Mouse (Mus musculus) stomach, embryonic 15.5 days (tissue): ENCODE data around the gene 1700025G04Rik. TPM values are rescaled to one million over a fixed set of nuclear protein-coding genes. Genes with fewer than 3 reads are reported as not detected.

ENCODE experiments used
- ATAC-seq: fragments of 200-750 bp; cut with Nextera tagmentation; 2 replicates; pipeline ENCODE4 v1.8.0; 2017; ENCODE audit warnings: low read depth, moderate number of reproducible peaks, moderate TSS enrichment; ENCODE audit not compliant: insufficient read depth, low FRiP score
- H3K27ac ChIP-seq: fragments of 300-500 bp; sonication (generic); 2 replicates; pipeline ENCODE4 v1.5.1; 2015; ENCODE audit warnings: mild to moderate bottlenecking, inconsistent platforms
- H3K27me3 ChIP-seq: fragments of 300-500 bp; sonication (generic); replicated peaks from 2 replicates; pipeline ENCODE4 v1.6.1; 2015; ENCODE audit warnings: inconsistent platforms
- H3K36me3 ChIP-seq: fragments of 300-500 bp; sonication (generic); 2 replicates; pipeline ENCODE4 v1.6.1; 2015; ENCODE audit warnings: inconsistent platforms
- H3K4me1 ChIP-seq: fragments of 300-500 bp; sonication (generic); 2 replicates; pipeline ENCODE4 v1.6.1; 2015; ENCODE audit warnings: inconsistent platforms
- H3K4me2 ChIP-seq: fragments of 300-500 bp; sonication (generic); 2 replicates; pipeline ENCODE4 v1.6.1; 2015; ENCODE audit warnings: mild to moderate bottlenecking, inconsistent platforms
- H3K4me3 ChIP-seq: fragments of 300-500 bp; sonication (generic); replicated peaks from 2 replicates; pipeline ENCODE4 v1.5.1; 2015; ENCODE audit warnings: inconsistent platforms
- H3K9ac ChIP-seq: fragments of 300-500 bp; sonication (generic); 2 replicates; pipeline ENCODE4 v1.6.1; 2015; ENCODE audit warnings: inconsistent platforms
- H3K9me3 ChIP-seq: fragments of 300-500 bp; sonication (generic); 2 replicates; pipeline ENCODE4 v1.6.1; 2016; ENCODE audit warnings: inconsistent platforms
- WGBS: fragments of 180-500 bp; shearing (Covaris S2); methylation state at CpG from one replicate; pipeline ENCODE4 v1.1.7; 2015; 5-methylcytosine and 5-hydroxymethylcytosine counted together
- polyA plus RNA-seq: library from polyadenylated mRNA; unstranded; fragments of >200 nt; fragmentation: Nextera tagmentation; extraction: Ambion mirVana; gene quantifications from 2 replicates; pipeline ENCODE4 v1.2.1, GENCODE M21; 2015

1700025G04Rik gene
- polyA plus RNA-seq, 1 experiment from 2014 or later, result 35.2 TPM

DNA sequence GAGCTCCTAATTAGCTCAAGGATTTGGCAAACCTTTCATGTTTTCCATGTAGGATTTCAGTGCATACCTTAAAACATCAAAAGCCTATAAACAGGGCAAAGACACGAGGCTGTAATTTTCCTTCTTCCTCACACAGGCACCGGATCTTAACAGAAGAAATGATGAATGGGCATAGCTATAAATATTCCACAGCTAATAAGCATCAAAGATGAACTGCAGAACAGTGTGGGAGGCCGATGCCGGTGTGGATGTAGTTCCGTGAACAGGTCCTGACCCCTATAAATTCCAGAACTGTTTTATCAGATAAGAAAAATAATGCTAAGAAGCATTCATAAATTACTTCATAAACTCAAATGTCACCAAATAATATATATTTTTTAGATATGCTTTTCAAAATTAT lies 42.5 kb downstream of the 1700025G04Rik start:
- Histone ChIP-seq H3K27ac (no peak overlapping the region), H3K4me1 (no peaks in the 10 kb centered on the region; the same call in 1 of the 2 replicates), H3K9me3 (no peaks in the 10 kb centered on the region), H3K27me3 (no peaks in the 10 kb centered on the region), H3K4me3 (no peak overlapping the region), H3K4me2 (no peak overlapping the region), H3K9ac (no peak overlapping the region), H3K36me3 (no peaks in the 10 kb centered on the region)
- 34% methylated on average over 5 of the region's 5 CpGs for WGBS
- no peak for ATAC-seq

DNA sequence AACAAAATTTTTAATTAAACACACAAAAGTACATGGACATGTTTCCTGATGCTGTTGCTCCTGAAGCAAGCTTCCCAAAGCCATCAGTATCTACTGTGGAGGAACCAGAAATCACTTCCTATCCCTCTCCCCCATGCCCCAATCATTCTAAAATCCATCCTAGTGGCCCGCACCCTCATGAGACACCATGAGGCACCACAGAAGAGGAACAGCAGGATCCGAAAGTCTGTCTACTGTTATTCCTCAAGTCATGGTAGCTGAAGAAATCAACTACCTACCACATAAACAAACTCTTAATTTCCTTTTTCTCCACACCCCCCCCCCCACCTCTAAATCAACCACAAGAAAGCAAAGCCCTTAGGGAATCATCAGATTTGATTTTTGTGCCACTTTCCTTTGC lies 46.5 kb downstream of the 1700025G04Rik start:
- no peak overlapping the region for H3K4me2 ChIP-seq
- H3K9ac ChIP-seq, result no peak overlapping the region
- no peaks in the 10 kb centered on the region for H3K9me3 ChIP-seq
- no peak for ATAC-seq
- H3K27me3 ChIP-seq, result no peaks in the 10 kb centered on the region
- no peaks in the 10 kb centered on the region for H3K36me3 ChIP-seq
- H3K27ac ChIP-seq, result no peak overlapping the region
- 96% methylated on average over 2 of the region's 2 CpGs for WGBS
- H3K4me3 ChIP-seq, result no peak overlapping the region
- H3K4me1 ChIP-seq, result peaks cover 10% of the 10 kb centered on the region; the same call in 1 of the 2 replicates

DNA sequence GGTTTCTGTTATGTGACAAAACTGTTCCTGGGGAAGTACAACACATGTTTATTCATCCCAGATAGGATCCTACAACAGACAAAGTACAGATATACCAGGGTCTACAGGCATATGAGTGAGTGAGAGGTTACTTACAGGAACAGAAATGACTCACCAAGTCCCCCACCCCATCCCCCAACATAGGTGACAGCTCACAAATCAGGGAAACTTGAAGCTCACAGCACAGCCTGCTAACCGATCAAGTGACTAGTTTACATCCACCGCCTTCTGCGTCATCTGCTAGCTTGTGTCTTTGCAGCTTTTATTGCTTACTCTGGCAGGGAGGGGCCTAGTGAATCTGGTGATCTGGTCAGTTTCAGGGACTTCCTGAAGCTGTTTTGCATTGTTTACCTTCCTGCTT lies 47.5 kb downstream of the 1700025G04Rik start:
- Histone ChIP-seq H3K27me3 (no peaks in the 10 kb centered on the region), H3K4me1 (peaks cover 15% of the 10 kb centered on the region; the same call in 1 of the 2 replicates), H3K9me3 (no peaks in the 10 kb centered on the region), H3K36me3 (no peaks in the 10 kb centered on the region), H3K9ac (no peak overlapping the region), H3K27ac (no peak overlapping the region), H3K4me3 (no peak overlapping the region), H3K4me2 (no peak overlapping the region)
- WGBS, result 60% methylated on average over 3 of the region's 3 CpGs
- no peak for ATAC-seq

DNA sequence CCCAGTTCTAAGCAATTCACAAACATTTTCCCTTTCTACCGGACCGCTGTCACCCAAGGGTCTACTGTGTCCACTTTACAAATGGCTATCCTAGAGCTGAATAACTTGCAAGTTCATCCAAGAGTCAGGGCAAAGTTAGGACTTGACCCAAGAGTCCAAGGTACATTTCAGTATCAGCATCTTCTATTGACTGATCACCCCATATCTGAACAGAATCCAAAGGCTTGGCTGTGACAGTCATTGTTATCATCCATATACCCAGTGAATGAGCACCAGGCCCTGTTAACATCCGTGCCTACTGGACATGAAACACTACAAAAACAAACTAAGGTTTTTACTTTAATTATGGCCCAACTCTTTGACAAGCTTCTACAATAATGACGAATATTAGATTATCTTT lies 48.9 kb downstream of the 1700025G04Rik start:
- Histone ChIP-seq H3K36me3 (no peaks in the 10 kb centered on the region), H3K27ac (no peak overlapping the region), H3K4me2 (no peak overlapping the region), H3K4me3 (no peak overlapping the region), H3K9me3 (no peaks in the 10 kb centered on the region), H3K4me1 (peaks cover 15% of the 10 kb centered on the region; the same call in 1 of the 2 replicates), H3K27me3 (no peaks in the 10 kb centered on the region), H3K9ac (no peak overlapping the region)
- WGBS, result 74% methylated on average over 4 of the region's 4 CpGs
- ATAC-seq, result no peak; the same call in 1 of the 2 replicates

DNA sequence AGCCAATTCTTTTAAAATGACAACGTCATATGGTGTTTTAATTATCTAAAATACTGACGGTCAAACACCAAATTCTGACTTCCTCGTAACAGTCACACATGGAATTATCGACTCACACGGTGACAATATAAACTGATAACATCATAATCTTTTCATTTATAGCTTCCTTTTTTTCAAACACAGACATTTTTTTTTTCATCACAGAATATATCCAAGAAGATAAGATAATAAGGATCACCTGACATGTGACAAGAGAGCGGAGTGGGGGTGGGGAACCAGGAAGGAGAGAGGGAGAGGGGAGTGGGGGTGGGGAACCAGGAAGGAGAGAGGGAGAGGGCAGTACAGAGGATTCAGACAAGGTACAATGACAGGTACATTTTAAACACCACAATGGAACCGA lies 49.9 kb downstream of the 1700025G04Rik start:
- Histone ChIP-seq H3K9me3 (no peaks in the 10 kb centered on the region), H3K4me3 (no peak overlapping the region), H3K4me2 (no peak overlapping the region), H3K27me3 (no peaks in the 10 kb centered on the region), H3K27ac (peak overlapping the region; percentile 32; the same call in 1 of the 2 replicates), H3K4me1 (peaks cover 15% of the 10 kb centered on the region; the same call in 1 of the 2 replicates), H3K9ac (no peak overlapping the region), H3K36me3 (no peaks in the 10 kb centered on the region)
- ATAC-seq, result no peak
- WGBS, result 60% methylated on average over 7 of the region's 7 CpGs

DNA sequence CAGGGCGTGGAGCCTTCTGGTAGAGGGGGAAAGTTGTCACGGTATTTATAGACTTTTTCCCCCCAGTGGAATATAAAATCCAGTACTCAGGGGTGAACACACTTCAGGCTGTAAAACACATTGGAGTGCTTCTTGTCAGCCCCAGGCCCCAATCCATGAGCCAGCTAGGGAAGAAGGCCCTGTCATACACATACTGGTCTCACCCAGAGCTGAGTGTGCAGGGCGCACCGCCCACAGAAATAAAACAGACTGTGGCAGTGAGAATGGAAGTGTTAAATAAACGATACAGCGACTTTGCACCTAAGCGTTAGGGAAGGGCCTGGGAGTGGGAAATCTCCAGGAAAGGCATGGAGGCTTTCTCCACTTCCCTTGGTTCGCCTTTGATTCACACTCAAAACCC lies 50.3 kb downstream of the 1700025G04Rik start:
- WGBS, result 61% methylated on average over 8 of the region's 8 CpGs
- ATAC-seq, result 0 out of 2 replicates have a peak, but pooled peaks have one; percentile 43
- no peak overlapping the region for H3K9ac ChIP-seq

DNA sequence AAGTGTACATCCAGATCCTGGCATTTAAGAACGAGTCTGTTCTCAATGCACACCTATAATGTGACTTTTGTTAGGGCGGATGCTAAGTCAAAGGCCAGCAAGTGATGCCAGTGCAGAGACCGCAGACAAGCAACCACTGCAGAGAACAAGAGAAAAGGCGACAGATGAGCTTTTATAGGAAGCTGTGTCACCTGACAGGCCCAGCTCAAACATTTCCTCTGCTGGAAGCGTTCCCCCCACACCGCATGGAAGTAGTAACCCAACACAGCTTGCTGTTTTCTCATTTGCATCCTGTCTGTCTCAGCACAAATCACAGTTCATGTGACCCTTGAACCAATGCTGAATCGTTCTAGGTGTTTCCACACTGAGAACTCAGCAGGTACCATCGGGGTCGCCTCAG lies 51.8 kb downstream of the 1700025G04Rik start:
- no peaks in the 10 kb centered on the region for H3K36me3 ChIP-seq
- WGBS, result 69% methylated on average over 9 of the region's 9 CpGs
- no peaks in the 10 kb centered on the region for H3K9me3 ChIP-seq
- peaks cover 15% of the 10 kb centered on the region; the same call in 1 of the 2 replicates for H3K4me1 ChIP-seq
- no peak for ATAC-seq
- H3K27ac ChIP-seq, result no peak overlapping the region
- H3K4me3 ChIP-seq, result no peak overlapping the region
- no peaks in the 10 kb centered on the region for H3K27me3 ChIP-seq
- H3K4me2 ChIP-seq, result no peak overlapping the region
- no peak overlapping the region for H3K9ac ChIP-seq

More for the DNA sequence above, 50.3 kb downstream of the 1700025G04Rik start:
- Histone ChIP-seq H3K4me2 (no peak overlapping the region), H3K36me3 (no peaks in the 10 kb centered on the region), H3K4me1 (peaks cover 15% of the 10 kb centered on the region; the same call in 1 of the 2 replicates), H3K27me3 (no peaks in the 10 kb centered on the region), H3K27ac (peak overlapping the region; percentile 32), H3K4me3 (no peak overlapping the region), H3K9me3 (no peaks in the 10 kb centered on the region)

DNA sequence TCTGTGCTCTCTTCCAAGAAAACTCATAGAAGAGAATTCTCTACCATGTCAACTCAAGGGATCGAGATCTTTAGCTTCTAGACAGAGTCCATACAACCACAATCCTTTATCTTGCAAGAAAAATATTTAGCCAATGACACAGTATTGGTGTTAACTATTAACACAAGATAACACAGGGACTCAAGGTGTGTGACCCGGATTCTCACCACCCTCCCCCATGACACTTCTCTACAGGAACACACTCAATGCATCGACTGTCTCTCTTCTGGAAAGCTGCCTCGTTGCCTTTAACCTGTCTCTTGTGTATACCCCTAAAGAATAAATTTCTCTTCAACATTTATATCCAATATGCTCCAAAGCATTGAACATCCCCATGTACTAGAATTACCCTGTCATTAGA lies 52.3 kb downstream of the 1700025G04Rik start:
- peak; percentile 62; the same call in 1 of the 2 replicates for ATAC-seq
- Histone ChIP-seq H3K4me1 (peaks cover 15% of the 10 kb centered on the region; the same call in 1 of the 2 replicates), H3K9me3 (no peaks in the 10 kb centered on the region), H3K4me3 (no peak overlapping the region), H3K9ac (no peak overlapping the region), H3K27ac (no peak overlapping the region), H3K4me2 (no peak overlapping the region), H3K27me3 (no peaks in the 10 kb centered on the region), H3K36me3 (no peaks in the 10 kb centered on the region)
- WGBS, result 47% methylated on average over 4 of the region's 4 CpGs

DNA sequence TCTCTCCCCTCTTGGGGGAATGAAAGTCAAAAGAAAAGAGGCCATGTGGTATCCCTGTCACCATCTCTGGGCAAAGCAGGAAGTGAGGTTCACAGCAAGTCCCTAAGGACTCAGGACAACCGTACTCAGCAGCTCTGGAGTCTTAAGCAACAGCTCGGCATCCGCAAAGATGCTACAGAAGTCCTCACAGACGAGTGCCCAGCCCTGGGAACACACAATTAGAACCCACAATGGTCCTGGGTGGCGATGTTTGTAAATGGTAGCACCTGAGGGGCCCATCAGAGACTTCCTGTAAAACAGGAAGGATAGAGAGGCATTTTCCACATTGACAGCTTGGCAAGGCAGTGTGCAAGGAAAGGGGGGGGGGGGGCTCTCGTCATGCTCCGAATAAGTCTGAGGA lies 55.2 kb downstream of the 1700025G04Rik start:
- no peaks in the 10 kb centered on the region for H3K9me3 ChIP-seq
- H3K4me1 ChIP-seq, result peaks cover 13% of the 10 kb centered on the region; the same call in 1 of the 2 replicates
- no peaks in the 10 kb centered on the region for H3K36me3 ChIP-seq
- H3K27me3 ChIP-seq, result no peaks in the 10 kb centered on the region
- H3K27ac ChIP-seq, result no peak overlapping the region
- no peak overlapping the region for H3K9ac ChIP-seq
- no peak overlapping the region for H3K4me3 ChIP-seq
- H3K4me2 ChIP-seq, result no peak overlapping the region
- 59% methylated on average over 7 of the region's 7 CpGs for WGBS
- no peak for ATAC-seq

DNA sequence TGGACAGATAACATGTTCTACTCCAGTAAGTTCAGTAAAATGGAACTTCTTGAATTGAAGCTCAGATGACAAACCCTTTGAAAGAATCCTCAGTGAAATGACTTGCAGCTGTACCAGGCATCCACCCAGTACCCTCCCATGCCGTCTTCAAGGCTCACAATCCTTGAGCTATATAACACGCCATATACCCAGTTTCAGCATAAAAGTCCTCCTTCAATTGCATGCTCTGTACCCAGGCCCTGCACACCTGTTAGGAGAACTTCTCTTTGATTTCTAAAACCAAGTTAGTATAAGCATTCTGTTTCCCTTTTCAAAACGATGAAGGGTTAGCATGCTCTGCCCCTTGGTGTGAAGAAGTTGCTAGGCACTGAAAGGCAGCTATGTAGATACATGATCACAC lies 56.2 kb downstream of the 1700025G04Rik start:
- 0 out of 2 replicates have a peak, but pooled peaks cover 8% of the 10 kb centered on the region for H3K4me1 ChIP-seq
- WGBS, result 70% methylated on average over 3 of the region's 3 CpGs
- H3K4me3 ChIP-seq, result no peak overlapping the region
- no peak overlapping the region for H3K9ac ChIP-seq
- no peak overlapping the region for H3K4me2 ChIP-seq
- no peak for ATAC-seq
- H3K27ac ChIP-seq, result no peak overlapping the region
- no peaks in the 10 kb centered on the region for H3K27me3 ChIP-seq
- H3K36me3 ChIP-seq, result no peaks in the 10 kb centered on the region
- no peaks in the 10 kb centered on the region for H3K9me3 ChIP-seq

DNA sequence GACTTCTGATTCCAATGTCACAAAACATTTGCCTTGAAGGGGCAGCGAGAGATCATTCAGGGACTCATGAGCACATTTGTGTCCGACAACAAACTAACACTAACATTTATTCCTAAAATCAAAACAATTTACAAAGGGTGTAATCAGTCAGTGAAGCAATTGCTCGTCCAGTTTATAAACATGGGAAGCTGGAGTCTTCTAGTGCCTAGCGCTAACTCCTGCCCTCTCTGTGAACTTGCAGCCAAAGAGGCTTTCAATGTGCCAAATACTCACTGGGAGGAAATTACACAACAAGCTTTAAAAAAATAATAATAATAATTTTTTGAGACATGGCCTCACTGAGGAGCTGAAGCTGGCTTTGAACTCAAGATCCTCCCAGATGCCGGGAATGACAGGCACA lies 57.8 kb downstream of the 1700025G04Rik start:
- no peak overlapping the region for H3K4me3 ChIP-seq
- H3K9me3 ChIP-seq, result no peaks in the 10 kb centered on the region
- ATAC-seq, result no peak
- H3K27ac ChIP-seq, result no peak overlapping the region
- no peaks in the 10 kb centered on the region for H3K36me3 ChIP-seq
- H3K4me1 ChIP-seq, result no peaks in the 10 kb centered on the region
- no peak overlapping the region for H3K4me2 ChIP-seq
- H3K27me3 ChIP-seq, result no peaks in the 10 kb centered on the region
- no peak overlapping the region for H3K9ac ChIP-seq
- 60% methylated on average over 5 of the region's 5 CpGs for WGBS

DNA sequence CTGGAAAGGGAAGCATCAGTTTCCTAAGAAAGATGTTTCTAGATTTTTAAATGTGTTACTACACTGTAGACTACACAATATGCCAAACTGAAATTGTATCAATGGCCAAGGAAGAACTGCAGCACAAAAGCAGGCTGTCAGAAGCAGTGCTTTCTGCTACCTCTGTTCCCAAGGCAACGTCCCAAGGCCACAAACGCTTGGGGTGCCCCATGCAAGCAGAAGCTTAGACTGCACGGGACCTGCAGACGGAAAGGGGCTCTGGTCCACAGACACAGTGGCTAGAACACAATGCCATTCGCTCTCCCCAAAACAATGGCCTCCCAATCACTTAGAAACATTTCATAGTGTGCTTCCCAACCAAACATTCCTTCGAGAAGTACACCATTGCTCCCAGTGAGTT lies 59.4 kb downstream of the 1700025G04Rik start:
- no peak overlapping the region for H3K27ac ChIP-seq
- H3K4me1 ChIP-seq, result no peaks in the 10 kb centered on the region
- H3K4me3 ChIP-seq, result no peak overlapping the region
- H3K4me2 ChIP-seq, result no peak overlapping the region
- H3K9ac ChIP-seq, result no peak overlapping the region
- WGBS, result 69% methylated on average over 6 of the region's 6 CpGs
- H3K36me3 ChIP-seq, result no peaks in the 10 kb centered on the region
- no peaks in the 10 kb centered on the region for H3K27me3 ChIP-seq
- H3K9me3 ChIP-seq, result no peaks in the 10 kb centered on the region
- ATAC-seq, result no peak

DNA sequence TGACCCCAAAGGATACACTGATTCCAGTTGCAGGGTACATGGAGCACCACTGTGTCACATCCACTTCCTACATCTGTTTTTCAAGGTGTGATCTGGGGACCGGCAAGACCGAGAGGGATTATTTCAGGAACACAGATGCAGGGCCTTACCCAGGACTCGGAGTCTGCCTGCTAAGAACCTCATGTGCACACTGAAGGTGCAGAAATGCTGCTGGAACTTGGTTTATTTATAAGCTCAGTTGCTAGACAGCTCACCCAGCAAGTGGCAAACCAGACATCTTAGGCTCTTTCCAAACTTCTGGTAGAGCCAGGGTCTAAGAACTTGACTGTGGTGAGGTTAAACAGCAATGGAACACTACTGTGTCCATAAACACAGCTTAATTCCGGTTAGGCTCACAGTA lies 61.2 kb downstream of the 1700025G04Rik start:
- WGBS, result 87% methylated on average over 4 of the region's 4 CpGs
- H3K9ac ChIP-seq, result no peak overlapping the region
- H3K27me3 ChIP-seq, result no peaks in the 10 kb centered on the region
- no peaks in the 10 kb centered on the region for H3K4me1 ChIP-seq
- H3K4me3 ChIP-seq, result no peak overlapping the region
- no peak for ATAC-seq
- H3K36me3 ChIP-seq, result no peaks in the 10 kb centered on the region
- no peak overlapping the region for H3K4me2 ChIP-seq
- H3K9me3 ChIP-seq, result no peaks in the 10 kb centered on the region
- no peak overlapping the region for H3K27ac ChIP-seq
